Mouse (Mus musculus): ENCODE results near the gene 2310002L09Rik.
"Not testable (repeated sequence)": the region's sequence is repeated elsewhere in the genome, so short reads cannot be mapped to it uniquely, and the experiment has no call there.

The 2310002L09Rik gene

DNA sequence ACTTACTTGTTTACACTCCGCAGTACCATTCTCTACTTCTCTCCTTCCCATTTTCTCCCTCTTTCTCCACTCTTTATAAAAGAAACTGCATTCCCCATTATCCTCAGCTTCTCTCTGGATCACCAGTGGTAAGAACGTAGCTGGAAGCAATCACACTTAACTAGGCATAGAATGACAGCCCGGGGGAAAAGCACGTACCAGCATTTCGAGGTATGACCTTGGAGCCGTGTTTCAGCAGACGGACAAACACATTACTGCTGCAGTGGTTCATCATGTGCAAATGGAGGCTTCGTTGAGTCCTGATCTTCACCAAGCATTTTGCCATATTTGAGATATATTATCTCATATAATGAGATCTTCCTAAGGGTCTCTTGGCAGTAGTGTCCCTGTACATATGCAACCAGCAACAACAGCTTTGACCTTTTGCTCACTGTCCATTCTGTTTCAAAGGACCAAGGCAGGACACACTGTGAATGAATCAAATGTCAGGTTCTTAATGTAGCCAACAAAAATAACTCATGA, at the start of gene 2310002L09Rik:
Gene 2310002L09Rik, minus strand, starts transcription at position 472 of the 522 bp plus-strand sequence.
- DNase-seq (ENCODE audit: low spot score): no peak

DNA sequence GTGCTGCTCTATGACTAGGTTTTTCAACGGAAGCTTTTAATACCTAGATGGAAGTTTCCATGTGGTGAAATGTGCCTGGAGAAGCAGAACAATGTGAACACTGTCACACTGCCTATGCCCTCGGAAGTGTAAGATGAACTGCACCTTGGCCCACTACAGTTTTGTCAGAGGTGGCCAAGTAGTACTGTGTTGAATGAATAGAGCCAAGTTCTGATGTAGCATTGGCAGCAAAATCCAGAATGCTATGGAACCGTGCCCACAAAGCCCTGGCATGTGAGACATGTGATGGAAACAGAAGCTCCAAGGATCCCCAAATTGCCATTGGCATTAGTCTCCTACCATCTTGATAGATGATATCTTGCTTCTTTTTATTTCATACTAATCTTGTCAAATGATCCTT, 29.8 kb upstream of the 2310002L09Rik start:
- no peak for DNase-seq (ENCODE audit: low spot score)

- DNase-seq (ENCODE audit: low spot score): not testable (repeated sequence)
Observed at GRCm38 (mm10) chr4:73920660-73921059, 30.0 kb downstream of the 2310002L09Rik start, which contains the start of gene Gm11756. Gene Gm11756, minus strand, starts transcription at chr4:73920760.

GRCm38 (mm10) chr4:73905853-73906252, 44.8 kb downstream of the 2310002L09Rik start, which contains the start of gene Gm13871:
Gene Gm13871, minus strand, starts transcription at chr4:73905953.
- DNase-seq (ENCODE audit: low spot score): not testable (repeated sequence)

- not testable (repeated sequence) for DNase-seq (ENCODE audit: low spot score)
Observed at GRCm38 (mm10) chr4:73891012-73891411, 59.6 kb downstream of the 2310002L09Rik start, which contains the start of gene Gm11757. Gene Gm11757, minus strand, starts transcription at chr4:73891112.
